Mouse (Mus musculus) liver, embryonic 11.5 days (tissue): ENCODE measurements around the gene Fbxo45. TPM values are rescaled to one million over a fixed set of nuclear protein-coding genes. Genes with fewer than 3 reads are reported as not detected.

Experiments used
- ATAC-seq: fragments of 200-750 bp; cut with Nextera tagmentation; replicated peaks from 2 replicates; pipeline ENCODE4 v1.8.0; 2017; ENCODE audit warnings: moderate number of reproducible peaks, mild to moderate bottlenecking, moderate TSS enrichment, moderate library complexity; ENCODE audit not compliant: low FRiP score
- DNase-seq: peaks from one replicate; pipeline ENCODE4 v3.0.0-alpha.2; 2017; ENCODE audit warnings: low spot score
- H3K27ac ChIP-seq: fragments of 300-500 bp; sonication (generic); 2 replicates; pipeline ENCODE4 v1.5.1; 2014; ENCODE audit warnings: mild to moderate bottlenecking, low read depth, low read length, control low read depth
- H3K27me3 ChIP-seq: fragments of 300-500 bp; sonication (generic); replicated peaks from 2 replicates; pipeline ENCODE4 v1.6.1; 2014; ENCODE audit warnings: low read length, mixed read lengths; ENCODE audit not compliant: control insufficient read depth, insufficient read depth
- H3K36me3 ChIP-seq: fragments of 300-500 bp; sonication (generic); 2 replicates; pipeline ENCODE4 v1.6.1; 2014; ENCODE audit warnings: mild to moderate bottlenecking, low read length, moderate library complexity, mixed read lengths; ENCODE audit not compliant: control insufficient read depth, insufficient read depth
- H3K4me1 ChIP-seq: fragments of 300-500 bp; sonication (generic); replicated peaks from 2 replicates; pipeline ENCODE4 v1.6.1; 2014; ENCODE audit warnings: low read length, mixed read lengths; ENCODE audit not compliant: control insufficient read depth, insufficient read depth
- H3K4me2 ChIP-seq: fragments of 300-500 bp; sonication (generic); 2 replicates; pipeline ENCODE4 v1.6.1; 2014; ENCODE audit warnings: mild to moderate bottlenecking, control low read depth, moderate library complexity
- H3K4me3 ChIP-seq: fragments of 300-500 bp; sonication (generic); 2 replicates; pipeline ENCODE4 v1.5.1; 2014; ENCODE audit warnings: low read depth, low read length, control low read depth
- H3K9ac ChIP-seq: fragments of 300-500 bp; sonication (generic); 2 replicates; pipeline ENCODE4 v1.6.1; 2014; ENCODE audit warnings: low read depth, low read length, control low read depth
- H3K9me3 ChIP-seq: fragments of 300-500 bp; sonication (generic); 2 replicates; pipeline ENCODE4 v1.6.1; 2016; ENCODE audit warnings: low read length, inconsistent platforms, mixed read lengths; ENCODE audit not compliant: control insufficient read depth
- WGBS: fragments of 180-500 bp; shearing (Covaris S2); extraction: QIAGEN DNeasy Blood & Tissue Kit; methylation state at CpG from one replicate; pipeline ENCODE4 v1.1.7; 2014; 5-methylcytosine and 5-hydroxymethylcytosine counted together
- polyA plus RNA-seq: library from polyadenylated mRNA; unstranded; fragments of >200 nt; fragmentation: Nextera tagmentation; extraction: Ambion mirVana; gene quantifications from 2 replicates; pipeline ENCODE4 v1.2.1, GENCODE M21; 2014

Gene Fbxo45
- polyA plus RNA-seq, 1 experiment from 2014 or later, result 13.0 TPM

DNA sequence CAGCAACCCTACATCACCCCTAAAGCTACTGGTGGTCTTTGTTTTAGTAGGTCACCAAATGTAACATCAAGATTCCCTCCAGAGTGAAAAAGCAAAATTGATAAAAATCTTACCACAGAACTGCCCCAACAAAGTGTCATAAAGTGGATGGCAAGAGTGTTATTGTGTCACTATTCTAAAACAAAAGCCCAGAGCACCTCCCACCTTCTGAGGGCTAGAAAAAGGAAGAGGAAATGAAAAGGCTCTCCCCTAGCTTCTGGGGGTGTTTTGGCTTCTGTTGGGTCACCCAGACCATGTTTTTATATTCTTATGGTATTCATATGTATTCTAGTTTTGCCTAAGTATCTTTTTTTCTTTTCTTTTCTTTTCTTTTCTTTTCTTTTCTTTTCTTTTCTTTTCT is 24.6 kb downstream of the Fbxo45 start:
- Histone ChIP-seq H3K4me2 (no peak overlapping the region), H3K9me3 (no peaks in the 10 kb centered on the region), H3K36me3 (no peaks in the 10 kb centered on the region), H3K4me1 (no peaks in the 10 kb centered on the region), H3K27ac (no peak overlapping the region), H3K4me3 (no peak overlapping the region), H3K27me3 (no peaks in the 10 kb centered on the region), H3K9ac (no peak overlapping the region)
- ATAC-seq (no peak), DNase-seq (no peak)

DNA sequence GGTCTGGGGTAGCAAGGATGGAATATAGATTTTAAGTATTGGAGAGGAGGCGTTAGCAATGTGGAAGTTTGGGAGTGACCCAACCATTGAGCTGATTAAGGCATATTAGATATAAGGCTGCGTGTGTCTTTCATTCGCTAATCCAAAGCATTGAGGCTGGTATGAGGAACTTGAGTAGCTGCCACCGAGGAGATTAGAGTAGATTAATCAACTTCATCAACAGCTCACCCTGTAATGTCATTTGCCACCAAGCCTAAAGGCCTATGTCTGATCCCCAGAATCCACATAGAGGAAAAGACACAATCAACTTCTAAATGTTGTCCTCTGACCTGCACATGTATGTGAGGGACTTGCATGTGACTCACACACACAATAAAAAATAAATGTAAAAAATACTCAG is 25.2 kb downstream of the Fbxo45 start:
- H3K27ac ChIP-seq, result no peak overlapping the region

DNA sequence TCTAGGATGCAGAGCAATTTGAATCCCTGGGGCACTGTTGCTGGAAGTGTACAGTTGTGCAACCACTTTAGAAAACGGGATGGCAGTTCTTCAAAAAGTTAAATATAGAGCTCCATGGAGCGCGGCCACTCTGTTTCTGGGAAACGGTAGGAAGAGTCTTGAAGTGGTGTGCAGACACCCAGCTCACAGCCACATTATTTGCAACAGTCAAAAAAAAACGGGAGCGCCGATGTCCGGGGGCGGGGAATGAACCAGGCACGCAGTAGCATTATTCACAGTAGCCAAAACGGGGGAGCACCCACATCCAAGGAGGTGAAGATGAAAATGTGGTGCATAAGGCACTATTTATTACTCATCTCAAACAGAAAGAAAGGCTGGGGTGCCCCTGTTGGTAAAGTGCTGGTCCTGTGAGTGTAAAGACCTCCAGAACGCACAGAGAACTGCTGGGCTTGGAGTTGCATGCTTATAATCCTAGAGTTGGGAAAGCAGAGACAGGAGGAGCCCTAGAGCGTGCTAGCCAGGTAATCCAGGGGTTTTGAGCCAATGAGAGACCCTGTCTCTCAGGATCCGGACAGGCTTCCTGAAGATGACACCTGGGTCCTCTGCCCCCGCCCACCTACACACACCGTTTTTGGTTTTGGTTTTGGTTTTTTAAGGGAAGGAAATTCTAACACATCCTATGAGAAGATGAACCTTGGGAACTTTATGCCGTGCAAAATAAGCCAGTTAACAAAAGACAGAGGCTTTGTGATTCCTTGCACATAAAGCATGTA is 32.0 kb downstream of the Fbxo45 start:
- no peak overlapping the region for H3K4me2 ChIP-seq
- no peaks in the 10 kb centered on the region for H3K4me1 ChIP-seq
- H3K4me3 ChIP-seq, result no peak overlapping the region
- H3K9me3 ChIP-seq, result no peaks in the 10 kb centered on the region
- H3K9ac ChIP-seq, result no peak overlapping the region
- 73% methylated on average over 17 of the region's 17 CpGs for WGBS
- H3K27ac ChIP-seq, result no peak overlapping the region
- no peaks in the 10 kb centered on the region for H3K36me3 ChIP-seq
- ATAC-seq (no peak), DNase-seq (no peak)
- no peaks in the 10 kb centered on the region for H3K27me3 ChIP-seq

More for the DNA sequence above, 25.2 kb downstream of the Fbxo45 start:
- Histone ChIP-seq H3K4me1 (no peaks in the 10 kb centered on the region), H3K9ac (no peak overlapping the region), H3K36me3 (no peaks in the 10 kb centered on the region), H3K27me3 (no peaks in the 10 kb centered on the region), H3K4me3 (no peak overlapping the region), H3K4me2 (no peak overlapping the region), H3K9me3 (no peaks in the 10 kb centered on the region)
- DNase-seq (no peak), ATAC-seq (no peak)
- WGBS, result 73% methylated on average over 4 of the region's 4 CpGs

- Histone ChIP-seq H3K4me1 (no peaks in the 10 kb centered on the region), H3K36me3 (no peaks in the 10 kb centered on the region)
- DNase-seq, result no peak
These were observed 32.8 kb downstream of the Fbxo45 start for GRCm38 (mm10) chr16:32214156-32214555.

GRCm38 (mm10) chr16:32204902-32205301 is 42.1 kb downstream of the Fbxo45 start:
- Histone ChIP-seq H3K27ac (no peak overlapping the region), H3K9ac (no peak overlapping the region), H3K4me2 (no peak overlapping the region), H3K36me3 (no peaks in the 10 kb centered on the region), H3K27me3 (no peaks in the 10 kb centered on the region), H3K4me1 (no peaks in the 10 kb centered on the region), H3K9me3 (peaks cover 7% of the 10 kb centered on the region), H3K4me3 (no peak overlapping the region)
- WGBS, result 62% methylated on average over 3 of the region's 3 CpGs
- DNase-seq, result no peak
- ATAC-seq, result no peak

More at GRCm38 (mm10) chr16:32214156-32214555, 32.8 kb downstream of the Fbxo45 start:
- H3K9ac ChIP-seq, result no peak overlapping the region
- no peaks in the 10 kb centered on the region for H3K27me3 ChIP-seq
- no peak overlapping the region for H3K4me3 ChIP-seq
- no peak overlapping the region for H3K27ac ChIP-seq
- ATAC-seq, result no peak
- H3K9me3 ChIP-seq, result peaks cover 6% of the 10 kb centered on the region
- no peak overlapping the region for H3K4me2 ChIP-seq

DNA sequence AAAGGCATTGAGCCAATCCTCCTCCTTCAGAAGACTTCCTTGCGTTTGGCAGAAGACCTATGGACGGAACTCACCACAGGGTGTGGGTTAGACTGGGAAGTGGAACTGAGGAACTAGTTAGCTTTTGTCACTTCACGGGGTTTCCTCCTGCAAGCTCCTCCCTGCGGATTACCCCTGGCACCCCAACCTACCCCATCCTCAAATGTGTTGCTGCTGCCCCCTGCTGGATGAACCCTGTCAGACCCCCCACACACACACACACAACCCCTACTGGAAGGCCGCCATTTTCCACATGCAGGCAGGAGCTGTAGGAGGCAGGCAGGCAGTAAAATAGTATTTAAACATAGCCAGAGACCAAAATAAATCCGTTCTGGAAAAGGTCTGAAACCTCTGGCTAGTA is 44.3 kb downstream of the Fbxo45 start:
- H3K27ac ChIP-seq, result no peak overlapping the region
- 0 out of 2 replicates have a peak, but pooled peaks have one; percentile 49 for ATAC-seq

GRCm38 (mm10) chr16:32201004-32201325 is 46.0 kb downstream of the Fbxo45 start:
- H3K4me2 ChIP-seq, result no peak overlapping the region
- no peak for DNase-seq
- H3K36me3 ChIP-seq, result no peaks in the 10 kb centered on the region
- no peak overlapping the region for H3K4me3 ChIP-seq
- H3K9ac ChIP-seq, result no peak overlapping the region
- no peak for ATAC-seq
- no peaks in the 10 kb centered on the region for H3K4me1 ChIP-seq
- no peaks in the 10 kb centered on the region for H3K27me3 ChIP-seq
- H3K27ac ChIP-seq, result no peak overlapping the region
- 81% methylated on average over 9 of the region's 9 CpGs for WGBS
- H3K9me3 ChIP-seq, result no peaks in the 10 kb centered on the region

More for the DNA sequence above, 44.3 kb downstream of the Fbxo45 start:
- Histone ChIP-seq H3K9me3 (no peaks in the 10 kb centered on the region), H3K4me2 (no peak overlapping the region), H3K9ac (no peak overlapping the region), H3K4me3 (no peak overlapping the region), H3K36me3 (no peaks in the 10 kb centered on the region), H3K4me1 (no peaks in the 10 kb centered on the region), H3K27me3 (no peaks in the 10 kb centered on the region)
- 58% methylated on average over 6 of the region's 6 CpGs for WGBS
- DNase-seq, result peak; percentile 50

DNA sequence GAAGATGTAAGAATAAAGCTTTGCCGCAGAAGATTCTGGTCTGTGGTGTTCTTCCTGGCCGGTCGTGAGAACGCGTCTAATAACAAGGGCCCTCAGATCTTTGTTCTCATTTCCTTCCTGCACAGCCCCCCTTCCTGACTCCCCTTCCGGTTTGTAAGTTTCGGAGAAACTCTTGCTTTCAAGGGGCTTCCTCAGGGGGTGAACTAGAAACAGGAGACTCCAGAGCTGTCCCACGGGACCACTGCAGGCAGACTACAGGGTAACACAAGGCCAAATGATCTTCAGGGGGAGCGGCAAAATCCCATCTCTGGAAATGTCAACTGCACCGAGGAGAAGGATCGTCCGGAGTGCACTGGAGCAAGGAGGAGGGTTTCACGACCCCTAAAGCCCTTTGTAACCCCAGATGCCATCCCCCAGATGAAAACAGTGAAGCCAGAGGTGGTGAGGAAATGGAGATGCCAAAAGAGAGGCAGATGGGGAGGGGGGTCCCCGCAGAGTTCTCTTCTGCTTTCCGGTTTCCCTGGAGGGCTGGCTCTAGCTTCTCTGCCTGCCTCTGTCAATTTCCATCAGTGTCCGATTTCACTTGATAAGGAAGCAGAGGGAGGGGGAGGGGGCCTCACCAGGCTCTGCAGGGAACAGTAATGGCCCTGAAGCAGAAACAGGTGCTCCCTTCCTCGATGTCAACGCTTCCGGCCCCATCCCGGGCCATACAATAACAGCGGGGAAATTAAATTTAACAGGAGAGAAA is 46.5 kb downstream of the Fbxo45 start:
- no peak overlapping the region for H3K4me2 ChIP-seq
- H3K9ac ChIP-seq, result no peak overlapping the region
- WGBS, result 77% methylated on average over 21 of the region's 21 CpGs
- no peaks in the 10 kb centered on the region for H3K9me3 ChIP-seq
- ATAC-seq (no peak), DNase-seq (no peak)
- no peak overlapping the region for H3K27ac ChIP-seq
- no peaks in the 10 kb centered on the region for H3K4me1 ChIP-seq
- H3K4me3 ChIP-seq, result no peak overlapping the region
- H3K36me3 ChIP-seq, result no peaks in the 10 kb centered on the region
- no peaks in the 10 kb centered on the region for H3K27me3 ChIP-seq
